Mouse (Mus musculus) adrenal gland, adult 2 months (tissue): ENCODE results near the gene Izumo1r. TPM values are rescaled to one million over a fixed set of nuclear protein-coding genes. Genes with fewer than 3 reads are reported as not detected.
"Not testable (repeated sequence)": the region's sequence is repeated elsewhere in the genome, so short reads cannot be mapped to it uniquely, and the experiment has no call there.

ENCODE experiments used
- DNase-seq: peaks from one replicate; pipeline ENCODE4 v3.0.0; 2021
- polyA plus RNA-seq: library from polyadenylated mRNA; depleted of rRNA; stranded (reverse); fragments of >200 nt; gene quantifications from 2 replicates; pipeline ENCODE4 v1.2.3, GENCODE M21; 2012
- total RNA-seq, 2 experiments: library from RNA; stranded (reverse); gene quantifications; 2 replicates each; pipeline ENCODE4 v1.2.3; 2021

Izumo1r gene
- total and polyA plus RNA-seq, 3 experiments = 0.17 TPM; not detected in 2

GRCm38 (mm10) chr9:14904741-14905475 is 1.2 kb upstream of the Izumo1r start:
- peak; percentile 30 for DNase-seq

GRCm38 (mm10) chr9:14903006-14903405 is 743 bp downstream of the Izumo1r start:
- DNase-seq = no peak

- DNase-seq = no peak
Observed at GRCm38 (mm10) chr9:14902416-14902815, 1.3 kb downstream of the Izumo1r start.

GRCm38 (mm10) chr9:14901757-14902156 is 2.0 kb downstream of the Izumo1r start:
- no peak for DNase-seq

- DNase-seq = no peak
Observed at GRCm38 (mm10) chr9:14897102-14897501, 6.6 kb downstream of the Izumo1r start.

- no peak for DNase-seq
Observed at GRCm38 (mm10) chr9:14895237-14895835, 8.4 kb downstream of the Izumo1r start.

- DNase-seq = no peak
Observed at GRCm38 (mm10) chr9:14894628-14895027, 9.1 kb downstream of the Izumo1r start.

GRCm38 (mm10) chr9:14893388-14893787 is 10.4 kb downstream of the Izumo1r start:
- DNase-seq = no peak

GRCm38 (mm10) chr9:14891891-14892290 is 11.9 kb downstream of the Izumo1r start:
- no peak for DNase-seq

- no peak for DNase-seq
Observed at GRCm38 (mm10) chr9:14890699-14891098, 13.1 kb downstream of the Izumo1r start.

GRCm38 (mm10) chr9:14888671-14889070 is 15.1 kb downstream of the Izumo1r start:
- DNase-seq = no peak

- DNase-seq = no peak
Observed at GRCm38 (mm10) chr9:14887787-14888382, 15.9 kb downstream of the Izumo1r start.

- no peak for DNase-seq
Observed at GRCm38 (mm10) chr9:14885954-14886353, 17.8 kb downstream of the Izumo1r start.

- peak; percentile 63 for DNase-seq
Observed at GRCm38 (mm10) chr9:14885151-14885550, 18.6 kb downstream of the Izumo1r start.

- no peak for DNase-seq
Observed at GRCm38 (mm10) chr9:14884641-14885040, 19.1 kb downstream of the Izumo1r start.

- DNase-seq = not testable (repeated sequence)
Observed at GRCm38 (mm10) chr9:14876566-14876965, 27.2 kb downstream of the Izumo1r start.

- DNase-seq = peak; percentile 33
Observed at GRCm38 (mm10) chr9:14875743-14876507, 27.8 kb downstream of the Izumo1r start.

GRCm38 (mm10) chr9:14872181-14872930 is 31.4 kb downstream of the Izumo1r start:
- no peak for DNase-seq

GRCm38 (mm10) chr9:14871536-14871935 is 32.2 kb downstream of the Izumo1r start:
- DNase-seq = peak; percentile 58

GRCm38 (mm10) chr9:14870802-14871201 is 32.9 kb downstream of the Izumo1r start:
- DNase-seq = no peak

- DNase-seq = no peak
Observed at GRCm38 (mm10) chr9:14870377-14870776, 33.4 kb downstream of the Izumo1r start.

- no peak for DNase-seq
Observed at GRCm38 (mm10) chr9:14868326-14868725, 35.4 kb downstream of the Izumo1r start.
